Mouse (Mus musculus) kidney, adult 8-10 months (tissue): ENCODE data around the gene Gm21760.
"Not testable (repeated sequence)": the region's sequence is repeated elsewhere in the genome, so short reads cannot be mapped to it uniquely, and the experiment has no call there.

ENCODE experiments used
- DNase-seq, 2 experiments: peaks; one replicate each; pipeline ENCODE4 v3.0.0; 2022

Gm21760 gene

GRCm38 (mm10) chrY:80133479-80133878 lies at the start of gene Gm21760:
TSS of gene Gm21760 (plus strand) at chrY:80133779.
- DNase-seq = not testable (repeated sequence)
